Mouse (Mus musculus) kidney, postnatal 0 days (tissue): ENCODE data around the gene Slc25a4. TPM values are rescaled to one million over a fixed set of nuclear protein-coding genes. Genes with fewer than 3 reads are reported as not detected.
A peak's percentile ranks its signal among the peaks of the same experiment; 100 is the strongest.

Experiments used
- ATAC-seq: fragments of 200-750 bp; cut with Nextera tagmentation; replicated peaks from 2 replicates; pipeline ENCODE4 v1.8.0; 2017; ENCODE audit warnings: low read depth, moderate number of reproducible peaks, moderate TSS enrichment, moderate library complexity; ENCODE audit not compliant: low FRiP score
- DNase-seq: peaks from one replicate; pipeline ENCODE4 v3.0.0-alpha.2; 2016; ENCODE audit warnings: low spot score
- H3K27ac ChIP-seq: fragments of 300-500 bp; sonication (generic); 2 replicates; pipeline ENCODE4 v1.5.1; 2014; ENCODE audit warnings: mild to moderate bottlenecking
- H3K27me3 ChIP-seq: fragments of 300-500 bp; sonication (generic); 2 replicates; pipeline ENCODE4 v1.6.1; 2014; ENCODE audit warnings: low read length, mixed read lengths; ENCODE audit not compliant: insufficient read depth
- H3K36me3 ChIP-seq: fragments of 300-500 bp; sonication (generic); 2 replicates; pipeline ENCODE4 v1.6.1; 2014; ENCODE audit warnings: low read length, mixed read lengths; ENCODE audit not compliant: insufficient read depth
- H3K4me1 ChIP-seq: fragments of 300-500 bp; sonication (generic); replicated peaks from 2 replicates; pipeline ENCODE4 v1.6.1; 2014; ENCODE audit warnings: antibody characterized with exemption, low read length, mixed read lengths; ENCODE audit not compliant: insufficient read depth
- H3K4me2 ChIP-seq: fragments of 300-500 bp; sonication (generic); 2 replicates; pipeline ENCODE4 v1.6.1; 2014; ENCODE audit warnings: mild to moderate bottlenecking, low read length, moderate library complexity, mixed read lengths
- H3K4me3 ChIP-seq: fragments of 300-500 bp; sonication (generic); replicated peaks from 2 replicates; pipeline ENCODE4 v1.5.1; 2014; ENCODE audit warnings: low read depth, low read length
- H3K9ac ChIP-seq: fragments of 300-500 bp; sonication (generic); 2 replicates; pipeline ENCODE4 v1.6.1; 2014; ENCODE audit warnings: low read depth, low read length
- H3K9me3 ChIP-seq: fragments of 300-500 bp; sonication (generic); replicated peaks from 2 replicates; pipeline ENCODE4 v1.6.1; 2016; ENCODE audit warnings: low read length, inconsistent platforms, mixed read lengths
- CTCF ChIP-seq: IDR thresholded peaks from 2 replicates; pipeline ENCODE4 v1.5.1; 2016; ENCODE audit warnings: antibody characterized with exemption, low read depth, mild to moderate bottlenecking, moderate library complexity
- WGBS: fragments of 180-500 bp; shearing (Covaris S2); extraction: QIAGEN DNeasy Blood & Tissue Kit; methylation state at CpG from one replicate; pipeline ENCODE4 v1.1.7; 2014; 5-methylcytosine and 5-hydroxymethylcytosine counted together
- polyA plus RNA-seq: library from polyadenylated mRNA; unstranded; fragments of >200 nt; fragmentation: Nextera tagmentation; extraction: Ambion mirVana; gene quantifications from 2 replicates; pipeline ENCODE4 v1.2.1, GENCODE M21; 2015

The Slc25a4 gene
- 835 and 864 TPM in 2 replicates for polyA plus RNA-seq

DNA sequence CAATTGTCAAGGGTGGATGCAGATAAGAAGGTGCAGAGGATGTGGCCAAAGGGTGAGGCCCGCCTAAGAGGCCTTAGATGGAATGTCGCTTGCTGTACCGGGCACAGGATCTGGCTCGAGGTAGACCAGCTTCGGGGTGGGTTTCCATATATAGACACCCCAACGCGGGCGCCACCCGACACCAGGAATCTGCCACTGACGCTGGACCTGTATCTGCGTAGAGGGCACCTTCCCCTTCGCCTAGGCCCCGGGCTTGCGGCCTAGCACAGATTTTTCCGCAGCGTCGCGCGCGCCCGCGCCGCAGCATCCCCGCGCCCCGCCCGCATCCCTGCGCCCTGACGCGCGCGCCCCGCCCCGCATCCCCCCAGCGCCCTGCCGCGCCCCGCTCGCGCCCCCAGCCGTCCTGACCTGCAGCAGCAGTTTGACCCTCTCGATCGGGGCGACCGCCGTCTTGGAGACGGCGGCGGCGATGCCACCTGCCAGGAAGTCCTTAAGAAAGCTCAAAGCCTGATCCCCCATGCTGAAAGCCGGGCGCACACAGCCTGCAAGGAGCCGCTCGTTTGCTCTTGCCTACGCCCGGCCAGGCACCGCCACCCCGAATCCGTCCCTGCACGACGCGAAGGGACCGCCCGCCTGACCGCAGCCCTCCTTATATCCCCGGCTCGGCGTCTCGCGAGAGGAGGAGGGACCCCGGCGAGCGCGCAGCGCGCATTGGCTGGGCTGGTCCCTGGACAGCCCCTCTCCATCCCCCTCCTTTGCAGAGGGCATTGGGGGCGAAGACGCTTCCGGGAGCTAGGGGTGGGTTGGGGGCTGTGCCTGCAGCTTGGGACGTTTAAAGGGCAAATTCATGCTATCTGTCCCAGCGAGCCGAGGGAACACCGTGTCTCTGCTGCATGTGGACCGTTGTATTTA, at the start of gene Slc25a4:
Gene Slc25a4, minus strand, starts transcription at position 881 of the 912 bp plus-strand sequence.
- peaks cover 24% of the 10 kb centered on the region for H3K4me1 ChIP-seq
- TF ChIP-seq CTCF = no peak
- peak within 1 kb of the TSS; percentile 86 for H3K4me3 ChIP-seq
- H3K36me3 ChIP-seq = peaks cover 34% of the 10 kb centered on the region
- H3K9me3 ChIP-seq = no peaks in the 10 kb centered on the region
- ATAC-seq (peak; percentile 98), DNase-seq (peak; percentile 97)
- peak within 1 kb of the TSS; percentile 79 for H3K4me2 ChIP-seq
- H3K27ac ChIP-seq = peak within 1 kb of the TSS; percentile 98
- no peaks in the 10 kb centered on the region for H3K27me3 ChIP-seq
- H3K9ac ChIP-seq = peak within 1 kb of the TSS; percentile 98
- under 1% methylated on average over 82 of the region's 84 CpGs for WGBS

DNA sequence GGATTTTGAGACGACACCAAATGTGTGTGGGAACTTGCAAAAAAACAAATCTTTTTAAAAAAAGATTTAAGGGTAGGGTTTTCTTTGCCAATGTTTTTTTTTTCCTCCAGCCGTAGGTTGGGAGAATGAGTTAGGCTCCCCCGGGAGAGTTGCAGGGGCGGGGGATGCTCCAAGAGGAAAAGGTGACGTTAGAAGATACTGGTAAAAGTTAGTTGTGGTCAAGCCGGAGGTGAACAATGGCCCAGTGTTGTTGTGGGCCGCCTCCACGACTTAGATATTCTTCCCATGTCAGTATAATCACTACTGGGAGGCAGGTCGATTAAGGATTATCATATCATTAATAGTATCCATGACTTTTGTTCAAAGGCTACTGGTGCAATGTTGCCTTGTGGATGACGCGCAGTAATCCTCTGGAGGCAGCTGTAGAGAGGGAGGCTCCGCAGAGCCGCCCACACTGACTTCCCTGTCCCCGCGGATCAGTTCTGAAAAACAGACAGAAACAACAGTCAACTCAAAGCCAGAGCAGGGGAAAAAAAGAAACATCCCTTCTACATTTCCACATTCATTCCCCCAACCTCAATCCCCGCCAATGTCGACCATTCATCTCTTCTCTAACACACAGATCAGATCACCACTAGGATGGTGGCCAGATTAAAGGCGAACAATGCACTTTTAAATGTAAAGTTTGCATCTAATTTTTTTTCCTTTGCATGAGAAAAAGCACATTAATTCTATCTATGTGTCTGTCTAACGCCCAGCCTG, 47.0 kb upstream of the Slc25a4 start:
- Histone ChIP-seq H3K4me1 (no peaks in the 10 kb centered on the region), H3K4me3 (no peak overlapping the region), H3K9ac (no peak overlapping the region), H3K27me3 (no peaks in the 10 kb centered on the region), H3K27ac (no peak overlapping the region), H3K36me3 (no peaks in the 10 kb centered on the region), H3K4me2 (no peak overlapping the region), H3K9me3 (no peaks in the 10 kb centered on the region)
- WGBS = 42% methylated on average over 19 of the region's 19 CpGs
- ATAC-seq (no peak), DNase-seq (no peak)
- TF ChIP-seq CTCF = no peak

DNA sequence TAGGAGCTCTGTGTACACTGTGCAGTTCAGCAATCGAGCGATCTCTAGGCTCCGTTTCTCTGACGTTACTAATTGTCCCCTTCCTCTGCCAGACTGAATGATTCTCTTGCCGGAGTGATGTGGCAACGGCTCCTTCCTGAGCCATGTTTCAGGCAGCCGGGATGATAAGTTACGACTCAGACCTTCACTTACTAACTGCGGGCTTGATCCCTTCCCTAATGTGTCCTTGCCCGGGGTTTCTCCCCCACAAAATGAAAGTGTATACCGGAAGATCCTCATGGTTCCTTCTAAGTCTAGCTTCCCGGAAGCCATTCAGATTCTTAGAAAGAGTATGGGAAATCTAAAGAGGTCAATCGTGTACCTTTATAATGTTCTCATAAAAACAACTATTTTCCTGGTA, 41.4 kb upstream of the Slc25a4 start:
- 45% methylated on average over 13 of the region's 13 CpGs for WGBS
- TF ChIP-seq CTCF = no peak
- H3K36me3 ChIP-seq = no peaks in the 10 kb centered on the region
- H3K4me3 ChIP-seq = no peak overlapping the region
- H3K4me2 ChIP-seq = 0 out of 2 replicates have a peak overlapping the region, but pooled peaks have one; percentile 5
- H3K9me3 ChIP-seq = no peaks in the 10 kb centered on the region
- H3K4me1 ChIP-seq = peaks cover 4% of the 10 kb centered on the region; the same call in 1 of the 2 replicates
- no peak for DNase-seq
- no peak for ATAC-seq
- no peak overlapping the region for H3K27ac ChIP-seq
- H3K9ac ChIP-seq = no peak overlapping the region
- no peaks in the 10 kb centered on the region for H3K27me3 ChIP-seq

DNA sequence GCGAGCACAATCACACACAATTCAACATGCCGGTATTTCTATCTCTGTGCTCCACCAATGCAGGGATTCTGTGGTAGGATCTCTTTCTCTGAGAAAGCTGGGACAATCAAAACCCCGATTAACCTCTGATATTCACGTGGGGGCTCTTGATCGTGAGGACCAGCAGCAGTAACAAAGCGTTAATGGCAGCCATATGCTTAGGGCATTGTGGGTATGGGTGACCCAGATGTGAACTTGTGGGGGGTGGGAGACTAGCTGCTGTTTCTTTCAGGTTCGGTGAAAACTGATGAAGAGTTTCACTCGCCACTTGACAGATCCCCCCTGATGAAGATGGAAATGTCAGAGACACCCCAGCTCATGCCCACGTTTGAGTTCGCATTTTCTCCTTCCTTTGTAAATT, 40.5 kb upstream of the Slc25a4 start:
- Histone ChIP-seq H3K4me3 (no peak overlapping the region), H3K4me1 (peaks cover 4% of the 10 kb centered on the region; the same call in 1 of the 2 replicates), H3K9me3 (no peaks in the 10 kb centered on the region), H3K27me3 (no peaks in the 10 kb centered on the region), H3K9ac (no peak overlapping the region), H3K4me2 (no peak overlapping the region), H3K27ac (no peak overlapping the region), H3K36me3 (no peaks in the 10 kb centered on the region)
- DNase-seq (no peak), ATAC-seq (no peak)
- 53% methylated on average over 10 of the region's 10 CpGs for WGBS
- TF ChIP-seq CTCF = no peak

DNA sequence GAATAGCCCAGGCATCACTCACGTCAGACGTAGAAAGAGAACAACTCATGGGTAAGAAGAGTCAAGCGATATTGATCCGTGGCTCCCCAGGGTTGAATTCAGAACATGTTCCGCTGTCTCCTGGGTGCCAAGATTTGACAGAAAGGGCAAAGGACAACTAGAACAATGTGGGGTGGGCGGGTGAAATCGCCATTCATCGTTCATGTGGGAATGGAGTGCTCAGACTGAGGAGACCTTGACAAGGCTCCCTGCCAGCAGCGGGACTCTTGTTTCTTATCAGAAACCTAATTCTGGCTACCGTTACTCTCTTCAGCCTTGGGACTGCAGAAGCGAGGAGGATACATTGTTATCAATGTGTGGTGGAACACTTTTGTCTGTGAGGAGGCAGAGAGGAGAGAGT, 35.3 kb upstream of the Slc25a4 start:
- WGBS = 76% methylated on average over 11 of the region's 11 CpGs
- H3K36me3 ChIP-seq = no peaks in the 10 kb centered on the region

DNA sequence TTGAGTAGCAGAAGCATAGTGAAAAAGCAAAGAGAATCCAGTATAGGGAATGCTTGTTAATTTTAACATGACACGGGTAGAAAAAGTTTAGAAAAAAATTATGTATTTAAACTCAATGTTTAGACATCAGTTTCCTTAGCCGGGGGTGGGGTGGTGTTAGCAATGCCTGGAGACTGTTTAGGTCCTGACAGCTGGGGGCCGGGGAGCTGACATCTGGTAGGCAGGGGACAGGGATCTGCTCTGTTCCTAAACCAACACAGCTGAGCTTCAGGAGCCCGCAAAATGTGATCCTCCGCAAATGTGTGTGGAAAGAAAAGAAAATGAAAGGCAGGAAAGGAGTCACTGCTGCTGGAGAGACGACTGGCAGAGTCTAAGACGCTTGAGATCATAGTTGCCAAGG, 31.9 kb upstream of the Slc25a4 start:
- no peaks in the 10 kb centered on the region for H3K4me1 ChIP-seq
- no peaks in the 10 kb centered on the region for H3K27me3 ChIP-seq
- no peak overlapping the region for H3K27ac ChIP-seq
- TF ChIP-seq CTCF = no peak
- no peak overlapping the region for H3K4me2 ChIP-seq
- no peaks in the 10 kb centered on the region for H3K9me3 ChIP-seq
- no peak overlapping the region for H3K9ac ChIP-seq
- DNase-seq (no peak), ATAC-seq (no peak)
- H3K36me3 ChIP-seq = no peaks in the 10 kb centered on the region
- H3K4me3 ChIP-seq = no peak overlapping the region
- WGBS = 53% methylated on average over 7 of the region's 7 CpGs

More for the DNA sequence above, 35.3 kb upstream of the Slc25a4 start:
- DNase-seq (no peak), ATAC-seq (no peak)
- no peak overlapping the region for H3K4me2 ChIP-seq
- H3K27ac ChIP-seq = no peak overlapping the region
- H3K4me3 ChIP-seq = no peak overlapping the region
- H3K9ac ChIP-seq = no peak overlapping the region
- peaks cover 1% of the 10 kb centered on the region; the same call in 1 of the 2 replicates for H3K4me1 ChIP-seq
- no peaks in the 10 kb centered on the region for H3K9me3 ChIP-seq
- TF ChIP-seq CTCF = no peak
- no peaks in the 10 kb centered on the region for H3K27me3 ChIP-seq
